Mouse (Mus musculus): ENCODE measurements around the gene Limk2. TPM values are rescaled to one million over a fixed set of nuclear protein-coding genes. Genes with fewer than 3 reads are reported as not detected.
A peak's percentile ranks its signal among the peaks of the same experiment; 100 is the strongest.

Limk2 gene
- polyA plus RNA-seq, 1 experiment from 2014 or later, result 60.1 TPM

DNA sequence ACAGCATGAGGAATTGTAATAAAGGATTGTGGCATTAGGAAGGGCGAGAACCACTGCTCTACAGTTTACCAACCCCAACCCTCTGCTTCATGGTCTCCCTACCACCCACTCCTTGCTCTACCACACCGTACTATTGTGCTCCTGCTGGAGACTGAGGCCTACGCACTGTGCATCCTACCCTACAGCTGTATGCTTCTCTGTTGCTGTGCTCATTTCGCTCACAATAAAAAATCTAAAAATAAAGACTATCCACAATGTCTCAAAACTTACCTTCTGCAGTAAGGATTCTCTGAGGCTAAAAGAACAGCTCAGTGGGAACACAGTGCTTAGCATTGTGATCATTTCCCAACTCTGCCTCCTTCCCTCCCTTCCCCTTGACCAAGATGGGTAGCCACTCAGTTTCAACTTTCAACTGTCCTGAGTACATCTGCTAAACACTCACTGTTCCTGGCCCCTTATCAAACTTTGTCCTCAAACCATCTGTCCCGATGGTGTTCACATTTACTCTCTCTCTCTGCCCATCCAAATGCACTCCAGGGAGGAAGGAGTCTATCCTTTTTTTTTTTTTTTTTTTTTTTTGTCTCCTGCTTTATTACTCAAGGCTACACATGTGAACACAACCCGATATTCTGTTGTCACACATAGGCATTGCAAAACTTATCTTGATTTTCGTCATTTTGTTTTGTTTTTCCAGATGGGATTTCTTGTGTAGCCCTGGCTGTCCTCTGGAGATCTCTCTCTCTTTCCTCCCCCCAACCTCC, 4.5 kb downstream of the Limk2 start:
- WGBS, result 82% methylated on average over 7 of the region's 7 CpGs

GRCm38 (mm10) chr11:3403024-3403423, 6.0 kb downstream of the Limk2 start:
- ATAC-seq, result no peak
- 75% methylated on average over 3 of the region's 3 CpGs for WGBS
- H3K36me3 ChIP-seq, result no peaks in the 10 kb centered on the region

More for the DNA sequence above, 4.5 kb downstream of the Limk2 start:
- H3K4me3 ChIP-seq (replicated peaks), result no peak overlapping the region
- H3K9ac ChIP-seq, result no peak overlapping the region
- H3K27me3 ChIP-seq (replicated peaks), result no peaks in the 10 kb centered on the region
- H3K4me1 ChIP-seq (replicated peaks), result peaks cover 11% of the 10 kb centered on the region; the same call in 1 of the 2 replicates
- no peaks in the 10 kb centered on the region for H3K9me3 ChIP-seq
- no peaks in the 10 kb centered on the region for H3K36me3 ChIP-seq
- no peak overlapping the region for H3K27ac ChIP-seq
- ATAC-seq, result no peak
- no peak overlapping the region for H3K4me2 ChIP-seq (replicated peaks)

DNA sequence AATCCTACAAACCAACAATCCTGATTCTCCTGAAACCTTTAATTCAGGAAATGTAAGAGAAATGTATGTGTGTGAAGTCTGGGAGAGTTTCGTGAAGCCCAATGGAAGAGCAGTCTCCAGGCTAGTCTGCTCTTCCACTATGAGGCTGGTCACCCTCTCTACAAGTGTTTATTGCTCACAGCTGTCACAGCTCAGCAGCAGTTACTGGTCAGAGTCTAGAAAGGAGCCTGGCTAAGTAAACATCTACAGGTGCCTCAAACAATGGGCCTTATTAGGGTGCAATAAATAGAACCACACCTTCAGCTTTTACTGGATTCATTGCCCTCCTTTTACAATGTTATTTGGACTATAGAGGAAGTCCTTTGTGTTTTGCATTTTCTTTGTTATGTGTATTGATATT, 10.7 kb downstream of the Limk2 start:
- H3K27me3 ChIP-seq (replicated peaks), result no peaks in the 10 kb centered on the region
- peak; percentile 97 for ATAC-seq
- no peak overlapping the region for H3K9ac ChIP-seq
- H3K4me1 ChIP-seq (replicated peaks), result peaks cover 28% of the 10 kb centered on the region
- no peak overlapping the region for H3K4me3 ChIP-seq (replicated peaks)
- WGBS, result 53% methylated on average over 1 of the region's 1 CpGs
- peak overlapping the region; percentile 78 for H3K27ac ChIP-seq
- no peaks in the 10 kb centered on the region for H3K9me3 ChIP-seq
- no peaks in the 10 kb centered on the region for H3K36me3 ChIP-seq
- no peak overlapping the region for H3K4me2 ChIP-seq (replicated peaks)

More at GRCm38 (mm10) chr11:3403024-3403423, 6.0 kb downstream of the Limk2 start:
- no peak overlapping the region for H3K27ac ChIP-seq
- H3K9me3 ChIP-seq, result no peaks in the 10 kb centered on the region
- H3K4me1 ChIP-seq (replicated peaks), result peaks cover 12% of the 10 kb centered on the region; the same call in 1 of the 2 replicates
- H3K27me3 ChIP-seq (replicated peaks), result no peaks in the 10 kb centered on the region
- H3K4me3 ChIP-seq (replicated peaks), result no peak overlapping the region
- H3K4me2 ChIP-seq (replicated peaks), result no peak overlapping the region
- no peak overlapping the region for H3K9ac ChIP-seq

DNA sequence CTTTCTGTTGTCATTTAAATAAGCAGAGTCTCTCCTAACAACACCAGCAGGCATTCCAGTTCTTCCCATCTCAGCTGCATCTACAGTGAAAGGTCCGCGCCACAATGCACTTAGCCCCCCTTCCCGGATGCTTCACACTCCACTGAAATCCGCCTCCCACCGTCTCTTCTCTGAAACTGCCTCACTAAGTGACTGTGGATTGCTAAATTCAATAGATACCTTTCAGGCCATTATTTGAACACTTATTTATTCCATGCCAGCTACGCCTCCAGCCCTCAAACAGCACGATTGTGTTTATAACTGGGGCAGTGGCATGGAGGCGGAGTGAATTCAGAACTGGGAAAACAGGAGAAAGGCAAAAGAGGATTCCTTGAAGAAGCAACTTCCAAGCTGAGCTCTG, 12.4 kb downstream of the Limk2 start:
- no peaks in the 10 kb centered on the region for H3K36me3 ChIP-seq
- H3K27me3 ChIP-seq (replicated peaks), result no peaks in the 10 kb centered on the region
- no peak overlapping the region for H3K27ac ChIP-seq
- H3K4me2 ChIP-seq (replicated peaks), result no peak overlapping the region
- H3K4me3 ChIP-seq (replicated peaks), result no peak overlapping the region
- no peak for ATAC-seq
- H3K9ac ChIP-seq, result no peak overlapping the region
- peaks cover 28% of the 10 kb centered on the region for H3K4me1 ChIP-seq (replicated peaks)
- 71% methylated on average over 8 of the region's 8 CpGs for WGBS
- no peaks in the 10 kb centered on the region for H3K9me3 ChIP-seq

GRCm38 (mm10) chr11:3396091-3396490, 12.9 kb downstream of the Limk2 start:
- Histone ChIP-seq H3K4me2 (replicated peaks) (no peak overlapping the region), H3K27me3 (replicated peaks) (no peaks in the 10 kb centered on the region), H3K9me3 (no peaks in the 10 kb centered on the region), H3K4me1 (replicated peaks) (peaks cover 28% of the 10 kb centered on the region), H3K9ac (no peak overlapping the region), H3K27ac (no peak overlapping the region), H3K4me3 (replicated peaks) (no peak overlapping the region), H3K36me3 (no peaks in the 10 kb centered on the region)
- 73% methylated on average over 3 of the region's 3 CpGs for WGBS
- ATAC-seq, result no peak

- no peak overlapping the region for H3K4me3 ChIP-seq (replicated peaks)
- no peak overlapping the region for H3K4me2 ChIP-seq (replicated peaks)
- no peaks in the 10 kb centered on the region for H3K36me3 ChIP-seq
- H3K9ac ChIP-seq, result no peak overlapping the region
- H3K27ac ChIP-seq, result no peak overlapping the region
- H3K27me3 ChIP-seq (replicated peaks), result no peaks in the 10 kb centered on the region
- no peak for ATAC-seq
- 73% methylated on average over 5 of the region's 5 CpGs for WGBS
- peaks cover 31% of the 10 kb centered on the region for H3K4me1 ChIP-seq (replicated peaks)
- H3K9me3 ChIP-seq, result no peaks in the 10 kb centered on the region
These were observed 14.5 kb downstream of the Limk2 start for GRCm38 (mm10) chr11:3394520-3394919.

DNA sequence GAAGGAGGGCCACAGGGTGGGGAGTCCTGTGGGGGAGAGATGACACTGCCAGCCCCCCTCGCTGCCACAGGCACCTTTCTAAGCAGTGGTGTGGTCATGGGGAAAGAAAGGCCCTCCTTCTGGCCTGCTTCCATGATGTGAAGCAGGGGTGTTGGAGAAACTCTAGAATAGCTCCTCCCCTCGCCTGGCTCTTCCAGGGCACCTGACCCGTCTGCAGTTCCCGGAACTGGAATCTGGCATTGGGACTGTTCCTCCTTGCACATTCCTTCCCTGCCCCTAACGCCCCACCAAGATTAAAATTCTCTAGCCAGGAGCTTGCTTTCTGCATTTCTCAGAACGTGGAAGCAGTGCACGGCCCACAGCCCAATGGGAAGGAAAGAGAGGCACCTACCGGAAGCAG, 16.5 kb downstream of the Limk2 start:
- ATAC-seq, result no peak
- Histone ChIP-seq H3K27ac (no peak overlapping the region), H3K4me3 (replicated peaks) (no peak overlapping the region), H3K4me1 (replicated peaks) (peaks cover 24% of the 10 kb centered on the region), H3K36me3 (no peaks in the 10 kb centered on the region), H3K27me3 (replicated peaks) (no peaks in the 10 kb centered on the region), H3K9ac (no peak overlapping the region), H3K9me3 (no peaks in the 10 kb centered on the region), H3K4me2 (replicated peaks) (no peak overlapping the region)
- 78% methylated on average over 8 of the region's 8 CpGs for WGBS

- no peak overlapping the region for H3K4me2 ChIP-seq (replicated peaks)
- no peak overlapping the region for H3K4me3 ChIP-seq (replicated peaks)
- no peaks in the 10 kb centered on the region for H3K36me3 ChIP-seq
- 67% methylated on average over 5 of the region's 5 CpGs for WGBS
- no peaks in the 10 kb centered on the region for H3K27me3 ChIP-seq (replicated peaks)
- H3K4me1 ChIP-seq (replicated peaks), result peaks cover 14% of the 10 kb centered on the region; the same call in 1 of the 2 replicates
- peak; percentile 27; the same call in 1 of the 2 replicates for ATAC-seq
- no peaks in the 10 kb centered on the region for H3K9me3 ChIP-seq
- no peak overlapping the region for H3K9ac ChIP-seq
- H3K27ac ChIP-seq, result peak overlapping the region; percentile 24; the same call in 1 of the 2 replicates
These were observed 18.2 kb downstream of the Limk2 start for GRCm38 (mm10) chr11:3390789-3391188.

DNA sequence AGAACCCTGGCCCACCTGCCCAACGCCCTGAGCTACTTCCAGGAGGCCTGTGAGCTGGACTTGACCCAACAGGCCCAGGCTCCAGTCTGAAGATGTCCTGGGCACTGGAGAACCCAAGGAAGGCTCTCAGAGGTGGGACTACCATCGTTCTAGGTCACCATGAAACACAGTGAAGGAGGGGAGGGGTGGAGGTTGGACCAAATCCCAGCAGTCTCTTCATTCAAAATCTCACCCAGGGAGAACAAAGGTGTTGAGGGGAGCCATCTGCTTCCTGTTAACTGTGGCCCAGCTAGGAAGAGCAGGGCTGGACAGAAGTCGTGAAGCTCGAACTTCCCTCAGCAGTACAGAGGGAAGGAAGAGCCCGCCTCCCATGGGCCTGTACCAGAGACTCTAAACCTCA, 19.0 kb downstream of the Limk2 start:
- H3K27me3 ChIP-seq (replicated peaks), result no peaks in the 10 kb centered on the region
- no peaks in the 10 kb centered on the region for H3K9me3 ChIP-seq
- no peak overlapping the region for H3K4me3 ChIP-seq (replicated peaks)
- 0 out of 2 replicates have a peak, but pooled peaks cover 2% of the 10 kb centered on the region for H3K36me3 ChIP-seq
- H3K27ac ChIP-seq, result no peak overlapping the region
- no peak overlapping the region for H3K4me2 ChIP-seq (replicated peaks)
- no peak for ATAC-seq
- WGBS, result 70% methylated on average over 5 of the region's 5 CpGs
- H3K9ac ChIP-seq, result no peak overlapping the region
- H3K4me1 ChIP-seq (replicated peaks), result peaks cover 14% of the 10 kb centered on the region; the same call in 1 of the 2 replicates

GRCm38 (mm10) chr11:3387482-3388196, 21.4 kb downstream of the Limk2 start:
- no peaks in the 10 kb centered on the region for H3K9me3 ChIP-seq
- ATAC-seq, result peak; percentile 72

DNA sequence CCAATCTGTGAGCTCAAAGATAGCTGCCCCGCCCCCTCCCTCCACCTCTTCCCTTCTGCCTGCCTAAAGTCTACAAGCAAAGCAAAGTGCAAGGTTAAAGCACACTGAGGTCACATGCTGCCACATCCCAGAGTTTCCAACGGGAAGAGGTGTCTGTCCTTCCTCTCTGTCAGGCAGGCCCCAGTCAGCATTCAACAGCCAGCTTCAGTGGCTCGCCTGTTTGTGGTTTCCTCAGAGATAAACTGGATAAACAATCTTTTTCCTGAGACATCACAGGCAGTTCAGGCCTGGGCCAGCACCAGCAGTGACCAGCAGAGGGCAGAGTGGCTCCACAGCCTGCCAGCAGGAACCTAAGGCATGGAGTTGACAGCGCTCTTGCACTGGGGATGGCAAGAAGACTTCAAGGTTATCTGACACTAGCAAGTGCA, 22.0 kb downstream of the Limk2 start:
- no peak overlapping the region for H3K9ac ChIP-seq
- H3K36me3 ChIP-seq, result peaks cover 11% of the 10 kb centered on the region; the same call in 1 of the 2 replicates
- ATAC-seq, result peak; percentile 85
- H3K4me2 ChIP-seq (replicated peaks), result no peak overlapping the region
- H3K9me3 ChIP-seq, result no peaks in the 10 kb centered on the region
- peaks cover 6% of the 10 kb centered on the region; the same call in 1 of the 2 replicates for H3K4me1 ChIP-seq (replicated peaks)
- no peaks in the 10 kb centered on the region for H3K27me3 ChIP-seq (replicated peaks)
- H3K27ac ChIP-seq, result no peak overlapping the region
- no peak overlapping the region for H3K4me3 ChIP-seq (replicated peaks)
- WGBS, result 19% methylated on average over 4 of the region's 4 CpGs

More at GRCm38 (mm10) chr11:3387482-3388196, 21.4 kb downstream of the Limk2 start:
- Histone ChIP-seq H3K4me3 (replicated peaks) (no peak overlapping the region), H3K9ac (no peak overlapping the region), H3K27ac (no peak overlapping the region), H3K4me1 (replicated peaks) (peaks cover 6% of the 10 kb centered on the region; the same call in 1 of the 2 replicates), H3K36me3 (peaks cover 7% of the 10 kb centered on the region; the same call in 1 of the 2 replicates), H3K27me3 (replicated peaks) (no peaks in the 10 kb centered on the region), H3K4me2 (replicated peaks) (no peak overlapping the region)
- 60% methylated on average over 6 of the region's 6 CpGs for WGBS
